Mouse (Mus musculus) liver, embryonic 13.5 days (tissue): ENCODE measurements around the gene Fam227b. TPM values are rescaled to one million over a fixed set of nuclear protein-coding genes. Genes with fewer than 3 reads are reported as not detected.

Experiments used
- ATAC-seq: fragments of 200-750 bp; cut with Nextera tagmentation; 2 replicates; pipeline ENCODE4 v1.8.0; 2017; ENCODE audit warnings: low read depth, mild to moderate bottlenecking, moderate number of reproducible peaks, moderate library complexity
- DNase-seq: peaks from one replicate; pipeline ENCODE4 v3.0.0; 2022
- H3K27ac ChIP-seq: fragments of 300-500 bp; sonication (generic); 2 replicates; pipeline ENCODE4 v1.5.1; 2015; ENCODE audit warnings: moderate library complexity, mild to moderate bottlenecking, inconsistent platforms
- H3K27me3 ChIP-seq: fragments of 300-500 bp; sonication (generic); 2 replicates; pipeline ENCODE4 v1.6.1; 2015; ENCODE audit warnings: mild to moderate bottlenecking, inconsistent platforms
- H3K36me3 ChIP-seq: fragments of 300-500 bp; sonication (generic); 2 replicates; pipeline ENCODE4 v1.6.1; 2015; ENCODE audit warnings: mild to moderate bottlenecking, inconsistent platforms
- H3K4me1 ChIP-seq: fragments of 300-500 bp; sonication (generic); replicated peaks from 2 replicates; pipeline ENCODE4 v1.6.1; 2015; ENCODE audit warnings: inconsistent platforms
- H3K4me2 ChIP-seq: fragments of 300-500 bp; sonication (generic); 2 replicates; pipeline ENCODE4 v1.6.1; 2015; ENCODE audit warnings: inconsistent platforms, mild to moderate bottlenecking, moderate library complexity
- H3K4me3 ChIP-seq: fragments of 300-500 bp; sonication (generic); replicated peaks from 2 replicates; pipeline ENCODE4 v1.5.1; 2015; ENCODE audit warnings: mild to moderate bottlenecking, inconsistent platforms
- H3K9ac ChIP-seq: fragments of 300-500 bp; sonication (generic); 2 replicates; pipeline ENCODE4 v1.6.1; 2015; ENCODE audit warnings: mild to moderate bottlenecking, inconsistent platforms
- H3K9me3 ChIP-seq: fragments of 300-500 bp; sonication (generic); replicated peaks from 2 replicates; pipeline ENCODE4 v1.6.1; 2016; ENCODE audit warnings: inconsistent platforms
- WGBS: fragments of 180-500 bp; shearing (Covaris S2); methylation state at CpG from one replicate; pipeline ENCODE4 v1.1.7; 2015; ENCODE audit not compliant: insufficient replicate concordance; 5-methylcytosine and 5-hydroxymethylcytosine counted together
- polyA plus RNA-seq: library from polyadenylated mRNA; unstranded; fragments of >200 nt; fragmentation: Nextera tagmentation; extraction: Ambion mirVana; gene quantifications from 2 replicates; pipeline ENCODE4 v1.2.1, GENCODE M21; 2015

The Fam227b gene
- polyA plus RNA-seq, 1 experiment from 2014 or later: not detected

- Histone ChIP-seq H3K4me3 (no peak within 1 kb of the TSS), H3K9ac (no peak within 1 kb of the TSS), H3K36me3 (no peaks in the 10 kb centered on the region), H3K9me3 (no peaks in the 10 kb centered on the region), H3K4me2 (no peak within 1 kb of the TSS), H3K4me1 (no peaks in the 10 kb centered on the region), H3K27ac (no peak within 1 kb of the TSS), H3K27me3 (no peaks in the 10 kb centered on the region)
- DNase-seq (no peak), ATAC-seq (no peak)
- 75% methylated on average over 15 of the region's 15 CpGs for WGBS
These were observed 117.3 kb downstream of the Fam227b start, which contains the start of gene Fgf7 for GRCm38 (mm10) chr2:126034379-126035005. TSS of gene Fgf7 (plus strand) at chr2:126034658.

GRCm38 (mm10) chr2:126033114-126033972 lies 118.5 kb downstream of the Fam227b start:
- no peaks in the 10 kb centered on the region for H3K27me3 ChIP-seq
- WGBS: 54% methylated on average over 8 of the region's 8 CpGs
- DNase-seq (no peak), ATAC-seq (no peak)
- no peak overlapping the region for H3K9ac ChIP-seq
- no peaks in the 10 kb centered on the region for H3K9me3 ChIP-seq
- H3K4me1 ChIP-seq: no peaks in the 10 kb centered on the region
- no peak overlapping the region for H3K4me2 ChIP-seq
- H3K4me3 ChIP-seq: no peak overlapping the region
- H3K27ac ChIP-seq: no peak overlapping the region
- no peaks in the 10 kb centered on the region for H3K36me3 ChIP-seq

GRCm38 (mm10) chr2:126031186-126031900 lies 120.5 kb downstream of the Fam227b start:
- DNase-seq (no peak), ATAC-seq (no peak)
- Histone ChIP-seq H3K36me3 (no peaks in the 10 kb centered on the region), H3K27me3 (no peaks in the 10 kb centered on the region), H3K9me3 (no peaks in the 10 kb centered on the region), H3K4me2 (no peak overlapping the region), H3K9ac (no peak overlapping the region), H3K4me1 (no peaks in the 10 kb centered on the region), H3K27ac (no peak overlapping the region), H3K4me3 (no peak overlapping the region)
- 46% methylated on average over 8 of the region's 8 CpGs for WGBS

- 52% methylated on average over 3 of the region's 3 CpGs for WGBS
- ATAC-seq (no peak), DNase-seq (no peak)
- no peak overlapping the region for H3K4me3 ChIP-seq
- H3K9ac ChIP-seq: no peak overlapping the region
- no peak overlapping the region for H3K4me2 ChIP-seq
- H3K36me3 ChIP-seq: no peaks in the 10 kb centered on the region
- no peak overlapping the region for H3K27ac ChIP-seq
- H3K27me3 ChIP-seq: no peaks in the 10 kb centered on the region
- no peaks in the 10 kb centered on the region for H3K9me3 ChIP-seq
- no peaks in the 10 kb centered on the region for H3K4me1 ChIP-seq
These were observed 135.9 kb downstream of the Fam227b start for GRCm38 (mm10) chr2:126015763-126016473.

GRCm38 (mm10) chr2:126014989-126015710 lies 136.7 kb downstream of the Fam227b start:
- Histone ChIP-seq H3K4me2 (no peak overlapping the region), H3K4me3 (no peak overlapping the region), H3K27me3 (no peaks in the 10 kb centered on the region), H3K9ac (no peak overlapping the region), H3K9me3 (no peaks in the 10 kb centered on the region), H3K4me1 (no peaks in the 10 kb centered on the region), H3K36me3 (no peaks in the 10 kb centered on the region), H3K27ac (no peak overlapping the region)
- no peak for ATAC-seq
- WGBS: 43% methylated on average over 12 of the region's 12 CpGs
- no peak for DNase-seq

GRCm38 (mm10) chr2:126006742-126007141 lies 145.1 kb downstream of the Fam227b start:
- WGBS: 62% methylated on average over 2 of the region's 2 CpGs
- Histone ChIP-seq H3K27me3 (no peaks in the 10 kb centered on the region), H3K27ac (no peak overlapping the region), H3K4me1 (no peaks in the 10 kb centered on the region), H3K9me3 (no peaks in the 10 kb centered on the region), H3K4me3 (no peak overlapping the region), H3K9ac (no peak overlapping the region), H3K36me3 (no peaks in the 10 kb centered on the region), H3K4me2 (no peak overlapping the region)
- DNase-seq (no peak), ATAC-seq (no peak)

GRCm38 (mm10) chr2:126006088-126006487 lies 145.7 kb downstream of the Fam227b start:
- H3K27me3 ChIP-seq: no peaks in the 10 kb centered on the region
- H3K27ac ChIP-seq: no peak overlapping the region
- no peak overlapping the region for H3K4me3 ChIP-seq
- no peak overlapping the region for H3K4me2 ChIP-seq
- 25% methylated on average over 3 of the region's 3 CpGs for WGBS
- H3K9me3 ChIP-seq: no peaks in the 10 kb centered on the region
- DNase-seq: no peak
- H3K9ac ChIP-seq: no peak overlapping the region
- H3K36me3 ChIP-seq: no peaks in the 10 kb centered on the region
- ATAC-seq: no peak
- no peaks in the 10 kb centered on the region for H3K4me1 ChIP-seq

- H3K27ac ChIP-seq: no peak overlapping the region
- ATAC-seq (no peak), DNase-seq (no peak)
- no peak overlapping the region for H3K4me3 ChIP-seq
- H3K36me3 ChIP-seq: no peaks in the 10 kb centered on the region
- no peaks in the 10 kb centered on the region for H3K9me3 ChIP-seq
- H3K27me3 ChIP-seq: no peaks in the 10 kb centered on the region
- H3K4me2 ChIP-seq: no peak overlapping the region
- no peak overlapping the region for H3K9ac ChIP-seq
- 56% methylated on average over 5 of the region's 5 CpGs for WGBS
- H3K4me1 ChIP-seq: no peaks in the 10 kb centered on the region
These were observed 149.5 kb downstream of the Fam227b start for GRCm38 (mm10) chr2:126002291-126002690.

GRCm38 (mm10) chr2:125975808-125976345 lies 175.9 kb downstream of the Fam227b start:
- no peak for ATAC-seq
- WGBS: 60% methylated on average over 5 of the region's 5 CpGs
- Histone ChIP-seq H3K9ac (no peak overlapping the region), H3K27ac (no peak overlapping the region), H3K4me3 (no peak overlapping the region), H3K36me3 (no peaks in the 10 kb centered on the region), H3K4me2 (no peak overlapping the region), H3K27me3 (no peaks in the 10 kb centered on the region), H3K9me3 (no peaks in the 10 kb centered on the region), H3K4me1 (no peaks in the 10 kb centered on the region)
- DNase-seq: no peak

- Histone ChIP-seq H3K4me1 (no peaks in the 10 kb centered on the region), H3K27ac (no peak overlapping the region), H3K4me3 (no peak overlapping the region), H3K9ac (no peak overlapping the region), H3K9me3 (no peaks in the 10 kb centered on the region), H3K36me3 (no peaks in the 10 kb centered on the region), H3K4me2 (no peak overlapping the region), H3K27me3 (no peaks in the 10 kb centered on the region)
- no peak for DNase-seq
- WGBS: 86% methylated on average over 10 of the region's 10 CpGs
- no peak for ATAC-seq
These were observed 176.6 kb downstream of the Fam227b start for GRCm38 (mm10) chr2:125975206-125975605.
